Mouse (Mus musculus): ENCODE measurements at regions not wholly inside any gene's neighbourhood (a gene's known extent, or its start where the extent isn't known, plus 50 kb on each side); places are given as distances from the start of the nearest gene placed in this dataset.

DNA sequence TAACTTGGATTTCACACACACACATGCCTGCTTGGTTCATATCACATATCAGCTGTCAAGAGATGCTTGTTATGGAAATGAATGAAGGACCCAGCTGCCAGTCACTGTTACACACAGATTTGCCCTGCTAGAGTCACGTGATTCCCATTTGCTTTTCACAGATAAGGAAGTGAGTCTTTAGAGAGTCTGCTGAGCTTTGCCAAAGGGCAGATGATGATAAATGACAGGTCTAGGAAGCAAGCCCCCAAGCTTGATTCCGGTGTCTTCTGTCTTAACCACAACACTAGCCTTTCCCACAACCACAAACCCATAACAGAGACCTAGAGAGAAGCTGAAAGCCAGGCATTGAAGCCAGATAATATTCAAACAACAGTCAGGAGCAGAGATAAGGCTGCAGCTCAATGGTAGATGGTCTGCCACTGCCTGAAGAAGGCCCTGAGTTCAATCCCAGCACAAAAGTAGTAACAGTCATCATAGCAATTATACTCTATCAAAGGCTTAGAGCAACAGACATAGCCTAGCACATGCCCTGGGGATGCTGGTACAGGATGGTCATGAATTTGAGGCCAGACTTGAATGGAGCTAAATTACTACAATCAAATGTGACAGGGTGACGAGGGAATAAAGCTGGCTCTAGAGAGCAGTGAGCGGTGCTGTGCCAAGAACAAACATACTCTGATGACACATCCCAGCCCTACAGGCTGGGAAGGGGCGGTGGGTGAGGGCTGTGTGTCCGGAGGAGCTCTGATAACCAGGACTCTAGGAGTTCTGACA, 89.0 kb upstream of the H2afz start:
- H3K4me3 ChIP-seq (ENCODE audit: low read depth, low read length), result no peak overlapping the region
- ATAC-seq (ENCODE audit: low FRiP score, low TSS enrichment) (no peak), DNase-seq (ENCODE audit: low spot score) (no peak)
- H3K27me3 ChIP-seq (ENCODE audit: control insufficient read depth, insufficient read depth, low read length), result no peaks in the 10 kb centered on the region
- H3K4me1 ChIP-seq (replicated peaks; ENCODE audit: control insufficient read depth, insufficient read depth), result no peaks in the 10 kb centered on the region
- TF ChIP-seq EP300 (optimal IDR thresholded peaks at IDR 0.05), result no peak
- TF ChIP-seq CTCF (IDR thresholded peaks at IDR 0.05; ENCODE audit: low read depth), result no peak
- 55% methylated on average over 6 of the region's 6 CpGs for whole genome bisulfite sequencing
- no peaks in the 10 kb centered on the region for H3K9me3 ChIP-seq (ENCODE audit: control insufficient read depth, low read length)
- no peak overlapping the region for H3K9ac ChIP-seq (ENCODE audit: low read length)
- no peak overlapping the region for H3K27ac ChIP-seq (replicated peaks)
- no peaks in the 10 kb centered on the region for H3K36me3 ChIP-seq (ENCODE audit: control insufficient read depth, insufficient read depth, low read length)
- no peak overlapping the region for H3K4me2 ChIP-seq (replicated peaks; ENCODE audit: low read depth)

GRCm38 (mm10) chr3:137778113-137778512, 86.2 kb upstream of the H2afz start:
- H3K4me3 ChIP-seq (ENCODE audit: low read depth, low read length), result no peak overlapping the region
- WGBS, result 36% methylated on average over 7 of the region's 7 CpGs
- H3K27ac ChIP-seq (replicated peaks), result no peak overlapping the region
- no peaks in the 10 kb centered on the region for H3K36me3 ChIP-seq (ENCODE audit: control insufficient read depth, insufficient read depth, low read length)
- H3K9ac ChIP-seq (ENCODE audit: low read length), result no peak overlapping the region
- H3K4me2 ChIP-seq (replicated peaks; ENCODE audit: low read depth), result peak overlapping the region; percentile 25; the same call in 1 of the 2 replicates
- no peaks in the 10 kb centered on the region for H3K9me3 ChIP-seq (ENCODE audit: control insufficient read depth, low read length)
- no peaks in the 10 kb centered on the region for H3K27me3 ChIP-seq (ENCODE audit: control insufficient read depth, insufficient read depth, low read length)
- TF ChIP-seq CTCF (IDR thresholded peaks at IDR 0.05; ENCODE audit: low read depth), result peak; percentile 75
- TF ChIP-seq EP300 (optimal IDR thresholded peaks at IDR 0.05), result no peak
- no peaks in the 10 kb centered on the region for H3K4me1 ChIP-seq (replicated peaks; ENCODE audit: control insufficient read depth, insufficient read depth)
- peak; percentile 57; the same call in 1 of the 2 replicates for ATAC-seq (ENCODE audit: low FRiP score, low TSS enrichment)
- DNase-seq (ENCODE audit: low spot score), result peak; percentile 15

- no peak overlapping the region; the same call in 1 of the 2 replicates for H3K4me2 ChIP-seq (replicated peaks; ENCODE audit: low read depth)
- DNase-seq (ENCODE audit: low spot score) (no peak), ATAC-seq (ENCODE audit: low FRiP score, low TSS enrichment) (no peak)
- H3K4me3 ChIP-seq (ENCODE audit: low read depth, low read length), result no peak overlapping the region
- H3K9me3 ChIP-seq (ENCODE audit: control insufficient read depth, low read length), result no peaks in the 10 kb centered on the region
- H3K4me1 ChIP-seq (replicated peaks; ENCODE audit: control insufficient read depth, insufficient read depth), result no peaks in the 10 kb centered on the region
- TF ChIP-seq CTCF (IDR thresholded peaks at IDR 0.05; ENCODE audit: low read depth), result no peak
- TF ChIP-seq EP300 (optimal IDR thresholded peaks at IDR 0.05), result no peak
- no peak overlapping the region for H3K27ac ChIP-seq (replicated peaks)
- H3K27me3 ChIP-seq (ENCODE audit: control insufficient read depth, insufficient read depth, low read length), result no peaks in the 10 kb centered on the region
- no peaks in the 10 kb centered on the region for H3K36me3 ChIP-seq (ENCODE audit: control insufficient read depth, insufficient read depth, low read length)
- 6% methylated on average over 11 of the region's 11 CpGs for WGBS
- H3K9ac ChIP-seq (ENCODE audit: low read length), result no peak overlapping the region
Observed at GRCm38 (mm10) chr3:137780029-137780428, 84.3 kb upstream of the H2afz start.

DNA sequence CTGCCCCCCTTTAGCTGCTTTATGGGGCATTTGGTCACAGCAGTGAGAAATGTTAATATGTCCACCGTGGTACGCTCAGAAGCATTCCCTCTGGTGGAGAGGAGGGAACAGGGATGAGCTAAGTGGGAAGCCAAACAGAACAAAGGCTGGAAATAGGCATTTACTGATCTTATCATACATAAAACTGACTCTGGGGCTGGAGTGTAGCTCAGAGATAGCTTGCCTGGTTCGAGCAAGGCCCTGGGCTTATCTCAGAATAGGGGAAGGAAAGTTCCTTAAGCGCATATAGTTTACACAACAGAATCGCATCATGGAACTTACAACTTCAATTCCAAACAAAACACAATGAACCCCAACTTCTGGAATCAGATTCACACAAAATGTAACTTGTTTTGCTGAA, 81.5 kb upstream of the H2afz start:
- Histone ChIP-seq H3K9me3 (ENCODE audit: control insufficient read depth, low read length) (no peaks in the 10 kb centered on the region), H3K9ac (ENCODE audit: low read length) (no peak overlapping the region), H3K27ac (replicated peaks) (no peak overlapping the region), H3K36me3 (ENCODE audit: control insufficient read depth, insufficient read depth, low read length) (no peaks in the 10 kb centered on the region), H3K27me3 (ENCODE audit: control insufficient read depth, insufficient read depth, low read length) (no peaks in the 10 kb centered on the region), H3K4me2 (replicated peaks; ENCODE audit: low read depth) (no peak overlapping the region), H3K4me3 (ENCODE audit: low read depth, low read length) (no peak overlapping the region), H3K4me1 (replicated peaks; ENCODE audit: control insufficient read depth, insufficient read depth) (no peaks in the 10 kb centered on the region)
- DNase-seq (ENCODE audit: low spot score), result no peak
- no peak for ATAC-seq (ENCODE audit: low FRiP score, low TSS enrichment)
- 77% methylated on average over 5 of the region's 5 CpGs for WGBS
- TF ChIP-seq CTCF (IDR thresholded peaks at IDR 0.05; ENCODE audit: low read depth) (no peak), EP300 (optimal IDR thresholded peaks at IDR 0.05) (no peak)

- H3K9ac ChIP-seq (ENCODE audit: low read length), result no peak overlapping the region
- no peaks in the 10 kb centered on the region for H3K36me3 ChIP-seq (ENCODE audit: control insufficient read depth, insufficient read depth, low read length)
- no peak overlapping the region for H3K4me3 ChIP-seq (ENCODE audit: low read depth, low read length)
- no peaks in the 10 kb centered on the region for H3K4me1 ChIP-seq (replicated peaks; ENCODE audit: control insufficient read depth, insufficient read depth)
- no peaks in the 10 kb centered on the region for H3K9me3 ChIP-seq (ENCODE audit: control insufficient read depth, low read length)
- TF ChIP-seq CTCF (IDR thresholded peaks at IDR 0.05; ENCODE audit: low read depth), result peak; percentile 2; the same call in 1 of the 2 replicates
- TF ChIP-seq EP300 (optimal IDR thresholded peaks at IDR 0.05), result no peak
- H3K27me3 ChIP-seq (ENCODE audit: control insufficient read depth, insufficient read depth, low read length), result no peaks in the 10 kb centered on the region
- WGBS, result 62% methylated on average over 7 of the region's 7 CpGs
- 0 out of 2 replicates have a peak, but pooled peaks have one; percentile 15 for ATAC-seq (ENCODE audit: low FRiP score, low TSS enrichment)
- no peak overlapping the region for H3K27ac ChIP-seq (replicated peaks)
- no peak for DNase-seq (ENCODE audit: low spot score)
- H3K4me2 ChIP-seq (replicated peaks; ENCODE audit: low read depth), result no peak overlapping the region
Observed at GRCm38 (mm10) chr3:137783937-137784911, 80.1 kb upstream of the H2afz start.

Measured in stomach, postnatal 0 days (tissue).